ENCODE assay signal across 8 mouse cellular contexts in genomic region chr4:115063518-115064239, GRCm38 (mm10). TPM values are rescaled to one million over a fixed set of nuclear protein-coding genes. Genes with fewer than 3 reads are reported as not detected.
A peak's percentile ranks its signal among the peaks of the same experiment; 100 is the strongest.
DNase-seq lines count a peak whose midpoint lies in the region; ATAC-seq lines count a peak whose summit lies in the region.

No protein-coding gene starts in this region.

- no peak for DNase-seq in heart, postnatal 4 days
- peak; percentile 5 for DNase-seq in R1 (ENCODE audit: low read depth, low spot score)
- no peak for DNase-seq in thymus, postnatal 36 days
- no peak for DNase-seq in frontal cortex, postnatal 14 days (ENCODE audit: low spot score in 2 of 2)
- no peak for DNase-seq in gastrocnemius, postnatal 14 days

- peaks cover 16% of the 10 kb centered on the region for H3K4me1 ChIP-seq in heart, embryonic 15.5 days (replicated peaks)
- peaks cover 22% of the 10 kb centered on the region for H3K4me1 ChIP-seq in hindbrain, embryonic 13.5 days (replicated peaks)
- peaks cover 21% of the 10 kb centered on the region for H3K4me1 ChIP-seq in midbrain, embryonic 13.5 days (replicated peaks)

- peaks cover 90% of the 10 kb centered on the region for H3K27me3 ChIP-seq in heart, embryonic 15.5 days
- peaks cover 95% of the 10 kb centered on the region for H3K27me3 ChIP-seq in hindbrain, embryonic 13.5 days
- H3K27me3 ChIP-seq in midbrain, embryonic 13.5 days = peaks cover 90% of the 10 kb centered on the region

- WGBS in heart, embryonic 15.5 days = 4% methylated on average over 30 of the region's 31 CpGs
- under 1% methylated on average over 31 of the region's 31 CpGs for WGBS in hindbrain, embryonic 13.5 days
- 1% methylated on average over 31 of the region's 31 CpGs for WGBS in midbrain, embryonic 13.5 days

- peak overlapping the region; percentile 96 for H3K4me2 ChIP-seq in heart, embryonic 15.5 days
- H3K4me2 ChIP-seq in hindbrain, embryonic 13.5 days = peak overlapping the region; percentile 90
- H3K4me2 ChIP-seq in midbrain, embryonic 13.5 days (replicated peaks) = peak overlapping the region; percentile 92

- intact Hi-C loops in gastrocnemius, postnatal 14 days (cut with DNase I; ENCODE audit: low total_unique reads) = no loop called here

- no peak overlapping the region for H3K27ac ChIP-seq in heart, embryonic 15.5 days
- peak overlapping the region; percentile 23; the same call in 1 of the 2 replicates for H3K27ac ChIP-seq in hindbrain, embryonic 13.5 days
- H3K27ac ChIP-seq in midbrain, embryonic 13.5 days = peak overlapping the region; percentile 79

- peak overlapping the region; percentile 48 for H3K9ac ChIP-seq in heart, embryonic 15.5 days
- peak overlapping the region; percentile 71 for H3K9ac ChIP-seq in hindbrain, embryonic 13.5 days
- peak overlapping the region; percentile 76 for H3K9ac ChIP-seq in midbrain, embryonic 13.5 days (replicated peaks)

- peak overlapping the region; percentile 59 for H3K4me3 ChIP-seq in heart, embryonic 15.5 days
- peak overlapping the region; percentile 50 for H3K4me3 ChIP-seq in hindbrain, embryonic 13.5 days
- H3K4me3 ChIP-seq in midbrain, embryonic 13.5 days (replicated peaks) = peak overlapping the region; percentile 52

- no peak for ATAC-seq in heart, embryonic 15.5 days (replicated peaks; ENCODE audit: insufficient number of reproducible peaks, insufficient read depth, low FRiP score, low read depth)
- peak; percentile 1; the same call in 1 of the 2 replicates for ATAC-seq in hindbrain, embryonic 13.5 days (ENCODE audit: low FRiP score)
- ATAC-seq in midbrain, embryonic 13.5 days = peak; percentile 43

- no peaks in the 10 kb centered on the region for H3K36me3 ChIP-seq in heart, embryonic 15.5 days
- no peaks in the 10 kb centered on the region for H3K36me3 ChIP-seq in hindbrain, embryonic 13.5 days
- H3K36me3 ChIP-seq in midbrain, embryonic 13.5 days = no peaks in the 10 kb centered on the region

- H3K9me3 ChIP-seq in heart, embryonic 15.5 days (replicated peaks) = no peaks in the 10 kb centered on the region
- H3K9me3 ChIP-seq in hindbrain, embryonic 13.5 days = no peaks in the 10 kb centered on the region
- H3K9me3 ChIP-seq in midbrain, embryonic 13.5 days = no peaks in the 10 kb centered on the region

RNA-seq across cellular contexts. Expression of gene Tal1, which starts 7.5 kb away (rescaled TPM):
- polyA plus RNA-seq in heart, embryonic 15.5 days (2015; fragmentation: Nextera tagmentation; extraction: Ambion mirVana) = 1.1 and 1.5 TPM in 2 replicates
- total RNA-seq in heart, postnatal 4 days (2021) = 1 to 10 TPM; 5.5 to 7.0 TPM
- polyA plus RNA-seq in hindbrain, embryonic 13.5 days (2015; fragmentation: Nextera tagmentation; extraction: Ambion mirVana) = 3.8 and 6.7 TPM in 2 replicates
- 7.6 and 11.9 TPM in 2 replicates for polyA plus RNA-seq in midbrain, embryonic 13.5 days (2015; fragmentation: Nextera tagmentation; extraction: Ambion mirVana)
- total RNA-seq in gastrocnemius, postnatal 14 days (2021) = 1 to 10 TPM; 1.9 to 2.5 TPM

RNA-seq across cellular contexts. Expression of gene Pdzk1ip1, which starts 24.8 kb away (rescaled TPM):
- 3.3 and 4.7 TPM in 2 replicates for polyA plus RNA-seq in heart, embryonic 15.5 days (2015; fragmentation: Nextera tagmentation; extraction: Ambion mirVana)
- total RNA-seq in heart, postnatal 4 days (2021) = under 1 TPM; 0.72 to 0.93 TPM
- polyA plus RNA-seq in hindbrain, embryonic 13.5 days (2015; fragmentation: Nextera tagmentation; extraction: Ambion mirVana) = 5.5 and 10.3 TPM in 2 replicates
- polyA plus RNA-seq in midbrain, embryonic 13.5 days (2015; fragmentation: Nextera tagmentation; extraction: Ambion mirVana) = 5.9 and 6.3 TPM in 2 replicates
- under 1 TPM in 1 of 2 experiments, not detected in 1; 0.57 TPM for total RNA-seq in gastrocnemius, postnatal 14 days (2021)
